Mouse (Mus musculus) intestine, embryonic 14.5 days (tissue): Measurements from ENCODE around the gene Fam214a. TPM values are rescaled to one million over a fixed set of nuclear protein-coding genes. Genes with fewer than 3 reads are reported as not detected.

ENCODE experiments used
- ATAC-seq: fragments of 200-750 bp; cut with Nextera tagmentation; replicated peaks from 2 replicates; pipeline ENCODE4 v1.8.0; 2017; ENCODE audit warnings: low read depth, moderate number of reproducible peaks, moderate TSS enrichment, moderate library complexity; ENCODE audit not compliant: low FRiP score, low TSS enrichment
- DNase-seq: peaks from one replicate; pipeline ENCODE4 v3.0.0-alpha.2; 2018; ENCODE audit warnings: low spot score
- H3K27ac ChIP-seq: fragments of 300-500 bp; sonication (generic); 2 replicates; pipeline ENCODE4 v1.5.1; 2014; ENCODE audit warnings: low read depth, mild to moderate bottlenecking, control low read depth
- H3K27me3 ChIP-seq: fragments of 300-500 bp; sonication (generic); replicated peaks from 2 replicates; pipeline ENCODE4 v1.6.1; 2014; ENCODE audit warnings: low read length, control low read depth; ENCODE audit not compliant: control insufficient read depth, insufficient read depth
- H3K36me3 ChIP-seq: fragments of 300-500 bp; sonication (generic); 2 replicates; pipeline ENCODE4 v1.6.1; 2014; ENCODE audit warnings: low read length, control low read depth; ENCODE audit not compliant: control insufficient read depth, insufficient read depth
- H3K4me1 ChIP-seq: fragments of 300-500 bp; sonication (generic); replicated peaks from 2 replicates; pipeline ENCODE4 v1.6.1; 2014; ENCODE audit warnings: low read length, control low read depth, mixed read lengths; ENCODE audit not compliant: control insufficient read depth, insufficient read depth
- H3K4me2 ChIP-seq: fragments of 300-500 bp; sonication (generic); 2 replicates; pipeline ENCODE4 v1.6.1; 2014; ENCODE audit warnings: low read length
- H3K4me3 ChIP-seq: fragments of 300-500 bp; sonication (generic); 2 replicates; pipeline ENCODE4 v1.5.1; 2014; ENCODE audit warnings: low read depth, low read length, control low read depth, mixed read lengths
- H3K9ac ChIP-seq: fragments of 300-500 bp; sonication (generic); 2 replicates; pipeline ENCODE4 v1.6.1; 2014; ENCODE audit warnings: mild to moderate bottlenecking, low read length
- H3K9me3 ChIP-seq: fragments of 300-500 bp; sonication (generic); 2 replicates; pipeline ENCODE4 v1.6.1; 2016; ENCODE audit warnings: low read length, control low read depth; ENCODE audit not compliant: control insufficient read depth
- WGBS: fragments of 180-500 bp; shearing (Covaris S2); extraction: QIAGEN DNeasy Blood & Tissue Kit; methylation state at CpG from one replicate; pipeline ENCODE4 v1.1.7; 2014; 5-methylcytosine and 5-hydroxymethylcytosine counted together
- polyA plus RNA-seq: library from polyadenylated mRNA; unstranded; fragments of >200 nt; fragmentation: Nextera tagmentation; extraction: Ambion mirVana; gene quantifications from 2 replicates; pipeline ENCODE4 v1.2.1, GENCODE M21; 2014

The Fam214a gene
- polyA plus RNA-seq, 1 experiment from 2014 or later: 8.9 TPM

DNA sequence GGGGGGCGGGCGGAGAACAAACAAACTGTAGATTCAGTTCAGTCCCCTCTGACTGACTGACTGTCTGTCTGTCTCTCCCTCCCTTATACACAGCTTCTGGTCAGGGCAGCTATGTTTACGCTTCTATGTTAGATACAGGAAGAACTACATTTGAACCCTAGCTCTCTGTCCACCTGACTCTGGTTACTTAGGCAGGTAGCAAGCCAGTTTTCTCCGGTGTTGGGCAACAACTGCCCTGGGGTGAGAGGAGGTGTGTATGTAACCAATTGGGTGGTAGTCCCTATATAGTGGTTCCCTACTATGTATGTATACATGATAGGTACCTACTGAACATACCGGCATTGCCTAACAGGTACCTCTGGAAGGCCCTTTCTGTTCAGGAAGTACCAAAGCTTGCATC lies 20.1 kb downstream of the Fam214a start:
- DNase-seq (no peak), ATAC-seq (no peak)
- no peak overlapping the region for H3K4me3 ChIP-seq
- H3K9ac ChIP-seq: no peak overlapping the region
- 93% methylated on average over 5 of the region's 5 CpGs for WGBS
- H3K27ac ChIP-seq: no peak overlapping the region
- no peak overlapping the region for H3K4me2 ChIP-seq
- H3K27me3 ChIP-seq: no peaks in the 10 kb centered on the region
- peaks cover 20% of the 10 kb centered on the region for H3K4me1 ChIP-seq
- H3K9me3 ChIP-seq: no peaks in the 10 kb centered on the region
- no peaks in the 10 kb centered on the region for H3K36me3 ChIP-seq

DNA sequence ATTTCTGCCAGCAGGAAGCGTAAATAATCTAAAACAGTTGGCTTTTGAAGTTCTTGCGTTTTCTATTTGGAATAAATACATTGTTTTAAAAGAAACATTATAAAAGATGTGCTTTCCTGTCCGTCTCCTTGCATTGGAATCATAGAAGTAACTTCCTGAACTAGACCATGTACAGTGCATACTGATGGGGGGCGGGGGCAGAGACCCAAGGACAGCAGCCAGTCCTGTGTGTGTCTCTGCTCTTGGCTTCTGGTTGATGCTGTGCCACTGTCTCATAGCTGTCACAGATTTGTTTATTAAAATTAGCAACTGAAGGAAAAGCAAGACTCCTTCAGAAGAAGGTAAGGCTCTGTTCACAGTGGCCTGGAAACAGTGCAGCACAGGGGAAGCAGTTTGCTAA lies 20.5 kb downstream of the Fam214a start:
- Histone ChIP-seq H3K4me2 (no peak overlapping the region), H3K27ac (no peak overlapping the region), H3K4me3 (no peak overlapping the region), H3K27me3 (no peaks in the 10 kb centered on the region), H3K9ac (no peak overlapping the region), H3K4me1 (peaks cover 20% of the 10 kb centered on the region), H3K36me3 (no peaks in the 10 kb centered on the region), H3K9me3 (no peaks in the 10 kb centered on the region)
- ATAC-seq: no peak
- WGBS: 86% methylated on average over 4 of the region's 4 CpGs
- no peak for DNase-seq

DNA sequence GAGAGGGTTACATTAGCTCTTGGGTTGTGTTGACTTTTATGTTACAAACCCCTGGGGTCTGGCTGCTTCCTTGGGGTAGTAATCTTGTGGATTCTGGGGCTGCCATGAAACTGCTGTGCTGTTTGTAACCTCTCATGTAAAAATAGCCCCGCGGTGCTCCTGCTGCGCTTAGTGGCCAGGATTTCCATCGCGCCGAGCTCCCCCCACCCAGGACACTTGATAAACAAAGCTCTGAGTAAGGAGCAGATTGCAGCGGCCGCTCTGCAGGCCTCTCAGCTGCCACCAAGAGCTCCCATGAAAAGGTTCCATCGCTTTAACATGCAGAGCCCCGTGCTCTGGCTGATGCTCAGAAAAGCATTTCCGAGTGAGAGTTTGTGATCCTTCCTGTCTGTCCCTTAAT lies 22.1 kb downstream of the Fam214a start:
- peak; percentile 64 for DNase-seq
- H3K27ac ChIP-seq: peak overlapping the region; percentile 84

DNA sequence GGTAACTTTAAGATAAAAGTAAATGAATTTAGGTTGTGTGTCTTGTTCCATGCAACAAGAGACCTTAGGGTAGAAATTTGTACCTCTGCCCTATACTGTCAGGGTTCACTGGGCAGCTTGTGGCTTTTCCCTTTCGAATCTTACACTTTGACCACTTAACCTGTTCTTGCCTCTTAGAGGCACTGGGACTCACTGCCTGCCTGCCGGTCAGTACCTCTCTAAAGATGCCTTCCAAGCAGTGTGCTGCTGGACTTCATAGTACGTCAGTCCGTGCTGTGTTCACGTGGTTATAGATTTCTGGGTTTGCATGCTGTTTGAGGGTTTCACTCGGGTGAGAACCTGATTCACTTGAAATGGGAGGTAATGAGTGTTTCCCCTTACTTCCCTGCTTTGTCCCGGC lies 22.7 kb downstream of the Fam214a start:
- no peaks in the 10 kb centered on the region for H3K9me3 ChIP-seq
- peak overlapping the region; percentile 53 for H3K4me3 ChIP-seq

More for the DNA sequence above, 22.1 kb downstream of the Fam214a start:
- Histone ChIP-seq H3K27me3 (no peaks in the 10 kb centered on the region), H3K9ac (0 out of 2 replicates have a peak overlapping the region, but pooled peaks have one; percentile 22), H3K4me1 (peaks cover 20% of the 10 kb centered on the region), H3K4me3 (no peak overlapping the region), H3K9me3 (no peaks in the 10 kb centered on the region), H3K36me3 (no peaks in the 10 kb centered on the region), H3K4me2 (peak overlapping the region; percentile 72)
- 6% methylated on average over 11 of the region's 11 CpGs for WGBS
- no peak for ATAC-seq

DNA sequence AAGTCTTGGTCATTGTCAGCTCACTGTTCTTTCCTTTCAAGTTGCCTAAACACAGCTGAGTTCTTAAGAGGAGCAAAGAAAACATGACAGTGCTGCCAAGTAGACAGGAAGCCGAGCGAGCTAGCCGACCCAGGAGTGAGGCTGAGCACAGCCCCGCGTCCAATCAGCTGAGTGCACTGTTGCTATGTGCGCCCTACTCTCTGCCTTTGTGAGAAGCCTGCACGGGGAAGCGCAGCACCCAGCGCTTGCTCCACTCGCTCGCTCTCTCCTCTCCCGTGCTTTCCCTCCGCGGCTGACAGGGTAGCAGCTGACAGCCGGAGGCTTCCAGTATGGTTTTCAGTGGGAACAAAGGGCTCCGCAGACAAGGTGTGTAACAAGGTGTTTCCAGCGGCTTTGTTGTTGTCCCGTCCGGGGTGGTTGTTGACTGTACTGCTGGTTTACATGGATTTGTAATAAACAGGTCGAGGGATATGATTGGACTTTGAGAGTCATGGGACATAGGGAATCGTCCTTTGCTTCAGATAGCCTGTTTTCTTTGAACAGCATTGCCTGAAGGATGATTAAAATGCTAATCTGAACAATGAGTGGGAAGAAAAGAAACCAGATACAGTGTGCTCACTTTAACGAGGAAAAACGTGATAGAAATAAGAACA lies 23.4 kb downstream of the Fam214a start:
- DNase-seq (peak; percentile 90), ATAC-seq (peak; percentile 99)
- Histone ChIP-seq H3K27ac (peak overlapping the region; percentile 84), H3K4me1 (peaks cover 20% of the 10 kb centered on the region), H3K9ac (peak overlapping the region; percentile 62), H3K9me3 (no peaks in the 10 kb centered on the region), H3K36me3 (no peaks in the 10 kb centered on the region), H3K27me3 (no peaks in the 10 kb centered on the region), H3K4me2 (peak overlapping the region; percentile 72), H3K4me3 (peak overlapping the region; percentile 53)
- WGBS: under 1% methylated on average over 23 of the region's 23 CpGs

More for the DNA sequence above, 22.7 kb downstream of the Fam214a start:
- 20% methylated on average over 7 of the region's 7 CpGs for WGBS
- Histone ChIP-seq H3K9ac (peak overlapping the region; percentile 62), H3K4me1 (peaks cover 20% of the 10 kb centered on the region), H3K27me3 (no peaks in the 10 kb centered on the region), H3K4me2 (peak overlapping the region; percentile 72), H3K36me3 (no peaks in the 10 kb centered on the region), H3K27ac (peak overlapping the region; percentile 84)
- ATAC-seq (peak; percentile 51; the same call in 1 of the 2 replicates), DNase-seq (no peak)

DNA sequence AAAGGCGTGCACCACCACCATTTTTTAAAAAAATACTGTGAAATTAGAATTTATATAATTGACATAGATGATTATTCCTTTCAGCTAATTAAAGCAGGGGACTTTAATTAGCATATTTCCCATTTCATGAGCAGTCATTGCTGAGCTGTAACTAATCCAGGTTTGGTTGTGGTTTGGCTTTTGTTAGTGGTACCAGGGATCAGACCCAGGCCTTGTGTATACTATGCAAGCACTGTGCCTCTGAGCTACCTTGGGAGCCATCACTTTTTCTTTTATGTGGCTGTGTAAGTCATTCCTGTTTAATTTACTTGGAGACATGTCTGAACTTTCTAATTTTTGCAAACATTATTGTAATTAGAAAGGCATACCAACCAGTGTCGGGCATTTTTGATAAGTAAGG lies 24.6 kb downstream of the Fam214a start:
- Histone ChIP-seq H3K36me3 (no peaks in the 10 kb centered on the region), H3K9me3 (no peaks in the 10 kb centered on the region), H3K4me3 (no peak overlapping the region), H3K4me1 (peaks cover 20% of the 10 kb centered on the region), H3K9ac (no peak overlapping the region), H3K27me3 (no peaks in the 10 kb centered on the region), H3K4me2 (no peak overlapping the region), H3K27ac (no peak overlapping the region)
- WGBS: 91% methylated on average over 2 of the region's 2 CpGs
- ATAC-seq: no peak
- DNase-seq: no peak

DNA sequence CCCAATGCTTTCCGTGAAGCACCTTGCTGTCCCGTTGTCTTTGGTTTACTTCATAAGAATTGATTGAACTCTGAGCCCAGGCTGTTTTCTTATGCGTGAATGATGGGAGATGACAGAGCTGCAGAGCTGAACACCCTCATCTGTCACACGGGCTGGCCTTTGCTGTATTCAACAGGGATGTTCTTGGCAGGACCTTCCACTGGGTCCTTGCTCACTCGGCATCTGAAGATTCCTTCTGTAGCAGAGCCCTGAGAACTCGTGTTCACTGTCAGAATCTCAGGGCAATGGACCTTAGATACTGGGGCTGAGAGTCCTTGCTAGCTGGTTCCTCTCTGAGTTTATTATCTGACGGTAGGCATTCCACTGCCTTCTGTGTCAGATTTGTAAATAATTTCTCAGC lies 25.3 kb downstream of the Fam214a start:
- 55% methylated on average over 7 of the region's 7 CpGs for WGBS
- Histone ChIP-seq H3K4me1 (peaks cover 20% of the 10 kb centered on the region), H3K4me2 (no peak overlapping the region), H3K27ac (no peak overlapping the region), H3K36me3 (no peaks in the 10 kb centered on the region), H3K4me3 (no peak overlapping the region), H3K27me3 (no peaks in the 10 kb centered on the region), H3K9me3 (no peaks in the 10 kb centered on the region), H3K9ac (no peak overlapping the region)
- no peak for DNase-seq
- no peak for ATAC-seq

DNA sequence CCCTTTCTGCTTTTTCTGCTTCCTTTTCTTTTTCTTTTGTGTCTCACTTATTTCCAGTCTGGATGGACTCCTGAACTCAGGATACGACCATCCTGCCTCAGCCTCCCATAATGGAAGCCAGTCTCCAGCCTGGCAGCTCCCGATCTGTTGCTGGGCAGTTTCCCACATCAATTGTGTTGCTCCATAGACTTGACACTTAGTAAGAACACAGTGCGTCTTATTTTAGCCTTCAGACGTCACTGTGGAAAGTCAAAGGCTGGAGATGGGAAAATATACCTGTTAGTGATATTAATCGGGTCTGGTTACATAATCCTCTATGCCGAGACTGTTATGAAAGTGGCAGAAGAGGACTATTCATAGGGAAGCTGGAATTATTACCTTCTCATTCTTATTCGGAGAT lies 26.2 kb downstream of the Fam214a start:
- Histone ChIP-seq H3K4me3 (no peak overlapping the region), H3K4me2 (no peak overlapping the region), H3K36me3 (no peaks in the 10 kb centered on the region), H3K27ac (no peak overlapping the region), H3K4me1 (peaks cover 20% of the 10 kb centered on the region), H3K9ac (no peak overlapping the region), H3K9me3 (no peaks in the 10 kb centered on the region), H3K27me3 (no peaks in the 10 kb centered on the region)
- no peak for DNase-seq
- no peak for ATAC-seq
- 86% methylated on average over 7 of the region's 7 CpGs for WGBS

DNA sequence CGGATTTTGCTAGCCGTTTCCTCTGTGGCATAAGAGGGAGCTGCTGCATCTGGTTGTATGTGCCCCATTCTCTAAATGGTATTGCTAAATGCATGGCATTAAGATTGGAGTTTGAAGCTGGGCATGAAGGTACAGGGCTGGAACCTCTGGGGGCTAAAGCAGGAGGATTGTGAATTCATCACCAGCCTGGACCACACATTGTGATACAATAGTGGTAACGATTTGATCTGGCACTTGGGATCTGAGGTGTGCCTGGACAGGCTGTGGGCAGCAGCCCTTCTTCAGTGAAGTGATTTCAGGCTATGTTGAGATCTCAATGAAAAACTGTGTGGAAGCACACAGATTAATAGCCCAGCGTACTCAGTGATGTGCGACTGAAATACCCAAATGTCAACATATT lies 26.7 kb downstream of the Fam214a start:
- no peaks in the 10 kb centered on the region for H3K36me3 ChIP-seq
- H3K9me3 ChIP-seq: no peaks in the 10 kb centered on the region

More for the DNA sequence above, 26.7 kb downstream of the Fam214a start:
- H3K27me3 ChIP-seq: no peaks in the 10 kb centered on the region
- 85% methylated on average over 5 of the region's 5 CpGs for WGBS
- DNase-seq (no peak), ATAC-seq (no peak)
- H3K9ac ChIP-seq: no peak overlapping the region
- H3K4me2 ChIP-seq: no peak overlapping the region
- peaks cover 18% of the 10 kb centered on the region for H3K4me1 ChIP-seq
- no peak overlapping the region for H3K27ac ChIP-seq
- no peak overlapping the region for H3K4me3 ChIP-seq
